Mouse (Mus musculus) heart, embryonic 11.5 days (tissue): ENCODE data around the gene Pgap2. TPM values are rescaled to one million over a fixed set of nuclear protein-coding genes. Genes with fewer than 3 reads are reported as not detected.
A peak's percentile ranks its signal among the peaks of the same experiment; 100 is the strongest.

Source experiments
- ATAC-seq: fragments of 200-750 bp; cut with Nextera tagmentation; replicated peaks from 2 replicates; pipeline ENCODE4 v1.8.0; 2017; ENCODE audit warnings: moderate library complexity; ENCODE audit not compliant: insufficient number of reproducible peaks, low FRiP score, low TSS enrichment
- H3K27ac ChIP-seq: fragments of 300-500 bp; sonication (generic); 2 replicates; pipeline ENCODE4 v1.5.1; 2014; ENCODE audit warnings: mild to moderate bottlenecking, low read depth, low read length
- H3K27me3 ChIP-seq: fragments of 300-500 bp; sonication (generic); 2 replicates; pipeline ENCODE4 v1.6.1; 2014; ENCODE audit warnings: mild to moderate bottlenecking, low read length, mixed read lengths; ENCODE audit not compliant: control insufficient read depth, insufficient read depth
- H3K36me3 ChIP-seq: fragments of 300-500 bp; sonication (generic); 2 replicates; pipeline ENCODE4 v1.6.1; 2014; ENCODE audit warnings: mild to moderate bottlenecking, low read length, moderate library complexity, mixed read lengths; ENCODE audit not compliant: control insufficient read depth, insufficient read depth
- H3K4me1 ChIP-seq: fragments of 300-500 bp; sonication (generic); 2 replicates; pipeline ENCODE4 v1.6.1; 2014; ENCODE audit warnings: low read length; ENCODE audit not compliant: control insufficient read depth, insufficient read depth
- H3K4me2 ChIP-seq: fragments of 300-500 bp; sonication (generic); 2 replicates; pipeline ENCODE4 v1.6.1; 2014; ENCODE audit warnings: mild to moderate bottlenecking, moderate library complexity
- H3K4me3 ChIP-seq: fragments of 300-500 bp; sonication (generic); 2 replicates; pipeline ENCODE4 v1.5.1; 2014; ENCODE audit warnings: low read depth, low read length
- H3K9ac ChIP-seq: fragments of 300-500 bp; sonication (generic); 2 replicates; pipeline ENCODE4 v1.6.1; 2014; ENCODE audit warnings: mild to moderate bottlenecking, low read depth, low read length, moderate library complexity
- H3K9me3 ChIP-seq: fragments of 300-500 bp; sonication (generic); replicated peaks from 2 replicates; pipeline ENCODE4 v1.6.1; 2016; ENCODE audit warnings: low read length; ENCODE audit not compliant: control insufficient read depth
- WGBS: fragments of 180-500 bp; shearing (Covaris S2); extraction: QIAGEN DNeasy Blood & Tissue Kit; methylation state at CpG from one replicate; pipeline ENCODE4 v1.1.7; 2014; ENCODE audit not compliant: insufficient replicate concordance; 5-methylcytosine and 5-hydroxymethylcytosine counted together
- polyA plus RNA-seq: library from polyadenylated mRNA; unstranded; fragments of >200 nt; fragmentation: Nextera tagmentation; extraction: Ambion mirVana; gene quantifications from 2 replicates; pipeline ENCODE4 v1.2.1, GENCODE M21; 2014

The Pgap2 gene
- polyA plus RNA-seq, 1 experiment from 2014 or later, result 53.5 TPM

DNA sequence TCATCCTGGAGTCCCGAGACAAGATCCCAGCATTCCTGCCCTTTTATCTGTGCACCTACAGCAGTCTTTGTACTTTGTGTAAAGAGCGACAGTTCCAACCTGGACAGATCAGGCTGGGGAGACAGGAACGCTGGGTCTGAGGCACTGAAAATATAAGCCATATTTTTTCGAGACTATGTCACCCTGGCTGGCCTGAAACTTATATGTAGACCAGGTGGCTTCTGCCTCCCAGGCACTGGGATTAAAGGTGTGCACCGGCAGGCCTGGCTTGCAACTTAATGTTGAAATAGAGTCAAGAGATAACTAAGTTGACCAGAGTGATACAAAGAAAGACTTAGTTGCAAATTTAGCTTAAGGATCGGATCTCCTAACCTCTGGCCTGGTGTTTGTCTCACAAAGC is 36.3 kb downstream of the Pgap2 start:
- Histone ChIP-seq H3K4me1 (peaks cover 71% of the 10 kb centered on the region), H3K9me3 (no peaks in the 10 kb centered on the region), H3K9ac (0 out of 2 replicates have a peak overlapping the region, but pooled peaks have one; percentile 50), H3K27ac (no peak overlapping the region), H3K27me3 (no peaks in the 10 kb centered on the region), H3K4me2 (peak overlapping the region; percentile 11), H3K4me3 (no peak overlapping the region), H3K36me3 (peaks cover 1% of the 10 kb centered on the region)
- ATAC-seq, result no peak
- WGBS, result 49% methylated on average over 6 of the region's 6 CpGs

GRCm38 (mm10) chr7:102246956-102247797 is 37.2 kb downstream of the Pgap2 start:
- no peak overlapping the region for H3K9ac ChIP-seq
- H3K36me3 ChIP-seq, result no peaks in the 10 kb centered on the region
- ATAC-seq, result no peak
- H3K27me3 ChIP-seq, result no peaks in the 10 kb centered on the region
- H3K4me2 ChIP-seq, result peak overlapping the region; percentile 74
- 0 out of 2 replicates have a peak overlapping the region, but pooled peaks have one; percentile 3 for H3K4me3 ChIP-seq
- H3K9me3 ChIP-seq, result no peaks in the 10 kb centered on the region
- 46% methylated on average over 12 of the region's 12 CpGs for WGBS
- peaks cover 70% of the 10 kb centered on the region for H3K4me1 ChIP-seq
- H3K27ac ChIP-seq, result no peak overlapping the region

GRCm38 (mm10) chr7:102248691-102249404 is 38.8 kb downstream of the Pgap2 start:
- Histone ChIP-seq H3K27me3 (no peaks in the 10 kb centered on the region), H3K36me3 (no peaks in the 10 kb centered on the region), H3K4me3 (peak overlapping the region; percentile 93), H3K4me1 (peaks cover 55% of the 10 kb centered on the region), H3K9ac (peak overlapping the region; percentile 85), H3K27ac (peak overlapping the region; percentile 97; the same call in 1 of the 2 replicates), H3K9me3 (no peaks in the 10 kb centered on the region), H3K4me2 (peak overlapping the region; percentile 74)
- ATAC-seq, result no peak
- 14% methylated on average over 16 of the region's 16 CpGs for WGBS

- H3K4me1 ChIP-seq, result peaks cover 49% of the 10 kb centered on the region
- peak overlapping the region; percentile 74 for H3K4me2 ChIP-seq
- 0% methylated on average over 21 of the region's 23 CpGs for WGBS
- H3K36me3 ChIP-seq, result no peaks in the 10 kb centered on the region
- no peaks in the 10 kb centered on the region for H3K27me3 ChIP-seq
- H3K27ac ChIP-seq, result peak overlapping the region; percentile 97
- H3K9me3 ChIP-seq, result no peaks in the 10 kb centered on the region
- peak overlapping the region; percentile 85 for H3K9ac ChIP-seq
- peak; percentile 49; the same call in 1 of the 2 replicates for ATAC-seq
- H3K4me3 ChIP-seq, result peak overlapping the region; percentile 93
Measured at GRCm38 (mm10) chr7:102249531-102249895, 39.5 kb downstream of the Pgap2 start.

DNA sequence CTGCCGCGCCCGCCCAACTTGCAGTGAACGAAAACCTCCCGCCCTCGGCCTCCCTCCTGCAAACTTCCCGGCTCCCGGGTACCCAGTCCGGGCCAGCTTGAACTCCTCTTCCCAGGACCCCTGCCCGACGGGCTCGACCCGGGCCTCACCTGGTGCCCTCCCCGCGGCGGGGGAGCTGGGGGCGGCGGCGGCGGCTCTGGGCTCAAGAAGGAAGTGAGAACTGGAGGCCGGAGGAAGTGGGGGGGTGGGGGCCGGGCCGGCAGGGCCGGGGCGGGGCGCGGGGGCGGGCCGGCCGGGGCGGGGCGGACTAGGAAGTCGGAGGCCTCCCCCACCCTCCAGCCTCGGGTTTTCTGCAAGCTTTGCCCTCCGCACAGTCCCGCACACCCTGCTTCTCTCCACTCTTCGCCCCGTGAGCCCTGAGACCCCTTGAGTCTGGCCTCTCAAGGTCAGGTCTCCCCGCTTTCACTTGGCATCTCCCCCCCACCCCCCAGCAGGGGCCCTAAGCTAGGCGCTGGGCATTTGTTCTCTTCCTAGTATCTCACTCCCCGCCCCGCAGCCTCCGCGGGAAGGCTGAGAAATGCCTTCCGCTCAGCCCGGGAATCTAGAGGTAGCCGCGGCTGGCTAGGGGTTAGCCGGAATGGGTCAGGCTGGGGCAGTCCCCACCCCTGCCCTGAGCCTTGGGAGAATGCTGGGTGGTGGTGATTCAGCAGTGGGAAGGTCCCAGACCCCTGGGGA is 40.1 kb downstream of the Pgap2 start:
- peak; percentile 88 for ATAC-seq
- no peaks in the 10 kb centered on the region for H3K36me3 ChIP-seq
- H3K9ac ChIP-seq, result peak overlapping the region; percentile 85
- no peaks in the 10 kb centered on the region for H3K27me3 ChIP-seq
- peak overlapping the region; percentile 93 for H3K4me3 ChIP-seq
- peak overlapping the region; percentile 74 for H3K4me2 ChIP-seq
- H3K4me1 ChIP-seq, result peaks cover 43% of the 10 kb centered on the region
- H3K9me3 ChIP-seq, result no peaks in the 10 kb centered on the region
- H3K27ac ChIP-seq, result peak overlapping the region; percentile 97
- under 1% methylated on average over 31 of the region's 49 CpGs for WGBS

DNA sequence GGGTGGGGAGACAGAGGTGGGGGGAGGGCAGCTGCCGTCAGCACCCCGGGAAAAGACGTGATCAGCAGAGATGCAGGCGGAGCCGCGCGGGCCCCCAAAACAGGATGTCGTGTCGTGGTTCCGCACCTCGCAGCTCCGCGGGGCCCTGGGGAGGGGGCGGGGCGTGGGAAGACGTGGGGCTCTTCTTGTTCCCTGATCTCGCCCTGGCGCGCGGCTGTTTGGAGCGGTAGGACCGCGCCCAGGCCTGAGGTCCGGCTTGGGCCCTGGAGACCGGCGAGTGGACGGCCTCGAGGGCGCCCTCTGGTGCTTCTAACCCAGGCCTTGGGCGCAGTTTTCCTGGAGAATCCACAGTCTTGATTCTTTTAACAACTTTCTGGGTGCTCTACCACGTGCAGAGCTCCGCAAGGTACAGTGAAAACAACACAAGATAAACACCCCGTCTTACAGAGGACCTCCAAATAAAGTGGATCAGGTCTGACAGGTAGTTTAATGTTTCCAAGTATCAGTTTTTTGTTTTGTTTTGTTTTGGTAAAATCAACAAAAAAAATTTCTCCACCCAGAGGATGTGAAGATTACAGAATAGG is 40.7 kb downstream of the Pgap2 start:
- no peaks in the 10 kb centered on the region for H3K27me3 ChIP-seq
- H3K36me3 ChIP-seq, result no peaks in the 10 kb centered on the region
- peak overlapping the region; percentile 93 for H3K4me3 ChIP-seq
- peak overlapping the region; percentile 85 for H3K9ac ChIP-seq
- peak; percentile 80 for ATAC-seq
- peak overlapping the region; percentile 97 for H3K27ac ChIP-seq
- peak overlapping the region; percentile 74 for H3K4me2 ChIP-seq
- no peaks in the 10 kb centered on the region for H3K9me3 ChIP-seq
- under 1% methylated on average over 33 of the region's 33 CpGs for WGBS
- H3K4me1 ChIP-seq, result peaks cover 37% of the 10 kb centered on the region

GRCm38 (mm10) chr7:102253631-102254030 is 43.6 kb downstream of the Pgap2 start:
- Histone ChIP-seq H3K9ac (no peak overlapping the region), H3K4me1 (peaks cover 8% of the 10 kb centered on the region), H3K27ac (no peak overlapping the region), H3K27me3 (no peaks in the 10 kb centered on the region), H3K9me3 (no peaks in the 10 kb centered on the region), H3K4me3 (no peak overlapping the region), H3K4me2 (no peak overlapping the region), H3K36me3 (no peaks in the 10 kb centered on the region)
- WGBS, result 74% methylated on average over 1 of the region's 1 CpGs
- no peak for ATAC-seq

- Histone ChIP-seq H3K4me2 (no peak within 1 kb of the TSS), H3K27ac (no peak within 1 kb of the TSS), H3K9ac (no peak within 1 kb of the TSS), H3K4me3 (no peak within 1 kb of the TSS), H3K4me1 (0 out of 2 replicates have a peak, but pooled peaks cover 4% of the 10 kb centered on the region), H3K9me3 (no peaks in the 10 kb centered on the region), H3K36me3 (no peaks in the 10 kb centered on the region), H3K27me3 (no peaks in the 10 kb centered on the region)
- ATAC-seq, result no peak
- 75% methylated on average over 3 of the region's 3 CpGs for WGBS
Measured at GRCm38 (mm10) chr7:102255954-102256353, 45.9 kb downstream of the Pgap2 start, which contains the start of gene Rhog. Gene Rhog, minus strand, starts transcription at chr7:102256054.
